Mouse (Mus musculus): Measurements from ENCODE around the gene Tufm. TPM values are rescaled to one million over a fixed set of nuclear protein-coding genes. Genes with fewer than 3 reads are reported as not detected.
A peak's percentile ranks its signal among the peaks of the same experiment; 100 is the strongest.

Tufm gene
- 57.6 and 57.7 TPM in 2 replicates for polyA plus RNA-seq (2015; fragmentation: Nextera tagmentation; extraction: Ambion mirVana)

DNA sequence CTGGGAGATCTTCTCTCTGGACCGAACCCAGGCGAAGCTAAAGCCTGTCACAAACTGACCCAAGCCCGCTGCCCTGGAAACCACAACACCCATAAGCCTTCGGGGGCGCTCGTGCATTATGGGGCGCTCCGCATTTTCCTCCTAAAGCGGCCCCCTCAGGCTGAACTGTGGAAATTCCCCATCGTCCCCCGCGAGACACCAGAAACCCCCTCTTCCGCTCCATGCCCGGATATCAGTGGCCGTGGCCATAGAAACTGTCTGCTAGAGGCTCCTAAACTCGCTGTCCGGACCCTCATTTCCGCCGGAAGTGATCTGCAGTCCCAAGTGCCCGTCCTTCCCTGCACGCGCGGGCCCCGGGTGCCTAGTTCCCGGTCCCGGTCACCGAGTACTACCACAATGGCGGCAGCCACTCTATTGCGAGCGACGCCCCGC lies at the start of gene Tufm:
Gene Tufm, plus strand, starts transcription at position 310 of the 432 bp plus-strand sequence.
- 2% methylated on average over 32 of the region's 32 CpGs for WGBS (ENCODE audit: insufficient replicate concordance)
- peak within 1 kb of the TSS; percentile 80 for H3K27ac ChIP-seq (ENCODE audit: low read depth)
- TF ChIP-seq CTCF (IDR thresholded peaks at IDR 0.05; ENCODE audit: low read depth) (peak; percentile 63), EP300 (IDR thresholded peaks at IDR 0.05; ENCODE audit: low read depth) (peak; percentile 81; the same call in 1 of the 2 replicates)
- peaks cover 14% of the 10 kb centered on the region for H3K4me1 ChIP-seq (ENCODE audit: insufficient read depth)
- DNase-seq, result peak; percentile 92
- peak within 1 kb of the TSS; percentile 89 for H3K4me2 ChIP-seq (ENCODE audit: low read depth, low read length)
- no peaks in the 10 kb centered on the region for H3K9me3 ChIP-seq (ENCODE audit: low read length)
- peak within 1 kb of the TSS; percentile 67 for H3K9ac ChIP-seq (replicated peaks)
- H3K4me3 ChIP-seq (ENCODE audit: low read depth, low read length), result peak within 1 kb of the TSS; percentile 70
- ATAC-seq, result peak; percentile 93
- no peaks in the 10 kb centered on the region for H3K27me3 ChIP-seq (ENCODE audit: insufficient read depth, low read length)
- peaks cover 23% of the 10 kb centered on the region for H3K36me3 ChIP-seq (replicated peaks; ENCODE audit: insufficient read depth, low read length)

GRCm38 (mm10) chr7:126440134-126440533 lies 47.0 kb upstream of the Tufm start:
- 83% methylated on average over 9 of the region's 9 CpGs for WGBS (ENCODE audit: insufficient replicate concordance)

DNA sequence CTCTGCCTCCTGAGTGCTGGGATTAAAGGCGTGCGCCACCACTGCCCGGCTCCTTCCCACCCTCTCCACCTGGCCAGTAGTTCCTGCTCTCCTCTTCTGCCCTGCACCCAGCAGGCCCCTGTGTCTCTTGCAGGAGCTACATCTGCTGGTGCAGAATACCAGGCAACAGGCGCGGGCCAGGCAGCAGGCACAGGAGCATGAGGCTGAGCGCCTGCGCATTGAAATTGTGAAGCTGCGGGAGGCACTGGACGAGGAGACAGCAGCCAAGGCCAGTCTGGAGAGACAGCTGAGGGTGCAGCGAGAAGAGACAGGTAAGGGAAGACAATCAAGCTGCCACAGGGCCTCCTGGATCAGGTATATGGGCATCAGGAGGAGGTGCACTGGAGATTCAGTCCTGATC lies 43.2 kb upstream of the Tufm start:
- no peaks in the 10 kb centered on the region for H3K27me3 ChIP-seq (ENCODE audit: insufficient read depth, low read length)
- ATAC-seq, result no peak
- H3K9me3 ChIP-seq (ENCODE audit: low read length), result no peaks in the 10 kb centered on the region
- DNase-seq, result no peak
- peaks cover 26% of the 10 kb centered on the region for H3K36me3 ChIP-seq (replicated peaks; ENCODE audit: insufficient read depth, low read length)
- H3K4me1 ChIP-seq (ENCODE audit: insufficient read depth), result no peaks in the 10 kb centered on the region
- H3K27ac ChIP-seq (ENCODE audit: low read depth), result no peak overlapping the region
- no peak for TF ChIP-seq CTCF (IDR thresholded peaks at IDR 0.05; ENCODE audit: low read depth)
- no peak for TF ChIP-seq EP300 (IDR thresholded peaks at IDR 0.05; ENCODE audit: low read depth)
- H3K9ac ChIP-seq (replicated peaks), result no peak overlapping the region
- no peak overlapping the region for H3K4me2 ChIP-seq (ENCODE audit: low read depth, low read length)
- 88% methylated on average over 10 of the region's 10 CpGs for WGBS (ENCODE audit: insufficient replicate concordance)
- no peak overlapping the region for H3K4me3 ChIP-seq (ENCODE audit: low read depth, low read length)

More at GRCm38 (mm10) chr7:126440134-126440533, 47.0 kb upstream of the Tufm start:
- peaks cover 18% of the 10 kb centered on the region for H3K36me3 ChIP-seq (replicated peaks; ENCODE audit: insufficient read depth, low read length)
- no peak overlapping the region for H3K4me3 ChIP-seq (ENCODE audit: low read depth, low read length)
- H3K4me1 ChIP-seq (ENCODE audit: insufficient read depth), result no peaks in the 10 kb centered on the region
- H3K9ac ChIP-seq (replicated peaks), result no peak overlapping the region
- H3K27ac ChIP-seq (ENCODE audit: low read depth), result no peak overlapping the region
- ATAC-seq, result no peak
- H3K9me3 ChIP-seq (ENCODE audit: low read length), result no peaks in the 10 kb centered on the region
- no peak for DNase-seq
- no peak overlapping the region for H3K4me2 ChIP-seq (ENCODE audit: low read depth, low read length)
- H3K27me3 ChIP-seq (ENCODE audit: insufficient read depth, low read length), result no peaks in the 10 kb centered on the region
- TF ChIP-seq EP300 (IDR thresholded peaks at IDR 0.05; ENCODE audit: low read depth) (no peak), CTCF (IDR thresholded peaks at IDR 0.05; ENCODE audit: low read depth) (no peak)

DNA sequence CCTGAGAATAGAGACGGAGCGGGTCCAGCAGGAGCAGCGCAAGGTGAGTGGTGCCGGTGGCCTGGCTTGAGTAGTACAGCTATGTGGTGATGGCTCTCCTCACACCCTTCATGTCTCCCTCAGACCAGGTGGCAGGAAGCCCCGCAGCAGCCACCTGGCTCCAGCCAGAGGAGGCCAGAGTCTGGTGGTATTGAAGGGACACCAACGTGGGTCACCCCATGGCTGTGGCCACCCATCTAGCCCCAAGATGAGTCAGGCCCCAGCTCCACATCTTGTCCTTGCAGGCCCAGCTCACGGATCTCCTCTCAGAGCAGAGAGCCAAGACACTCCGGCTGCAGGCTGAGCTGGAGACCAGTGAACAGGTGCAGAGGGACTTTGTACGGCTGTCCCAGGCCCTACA lies 42.6 kb upstream of the Tufm start:
- Histone ChIP-seq H3K27me3 (ENCODE audit: insufficient read depth, low read length) (no peaks in the 10 kb centered on the region), H3K4me3 (ENCODE audit: low read depth, low read length) (no peak overlapping the region), H3K36me3 (replicated peaks; ENCODE audit: insufficient read depth, low read length) (peaks cover 26% of the 10 kb centered on the region), H3K27ac (ENCODE audit: low read depth) (no peak overlapping the region), H3K4me1 (ENCODE audit: insufficient read depth) (no peaks in the 10 kb centered on the region), H3K4me2 (ENCODE audit: low read depth, low read length) (no peak overlapping the region), H3K9me3 (ENCODE audit: low read length) (no peaks in the 10 kb centered on the region), H3K9ac (replicated peaks) (no peak overlapping the region)
- TF ChIP-seq EP300 (IDR thresholded peaks at IDR 0.05; ENCODE audit: low read depth), result no peak
- TF ChIP-seq CTCF (IDR thresholded peaks at IDR 0.05; ENCODE audit: low read depth), result no peak
- DNase-seq (no peak), ATAC-seq (no peak)
- WGBS (ENCODE audit: insufficient replicate concordance), result 91% methylated on average over 9 of the region's 9 CpGs

DNA sequence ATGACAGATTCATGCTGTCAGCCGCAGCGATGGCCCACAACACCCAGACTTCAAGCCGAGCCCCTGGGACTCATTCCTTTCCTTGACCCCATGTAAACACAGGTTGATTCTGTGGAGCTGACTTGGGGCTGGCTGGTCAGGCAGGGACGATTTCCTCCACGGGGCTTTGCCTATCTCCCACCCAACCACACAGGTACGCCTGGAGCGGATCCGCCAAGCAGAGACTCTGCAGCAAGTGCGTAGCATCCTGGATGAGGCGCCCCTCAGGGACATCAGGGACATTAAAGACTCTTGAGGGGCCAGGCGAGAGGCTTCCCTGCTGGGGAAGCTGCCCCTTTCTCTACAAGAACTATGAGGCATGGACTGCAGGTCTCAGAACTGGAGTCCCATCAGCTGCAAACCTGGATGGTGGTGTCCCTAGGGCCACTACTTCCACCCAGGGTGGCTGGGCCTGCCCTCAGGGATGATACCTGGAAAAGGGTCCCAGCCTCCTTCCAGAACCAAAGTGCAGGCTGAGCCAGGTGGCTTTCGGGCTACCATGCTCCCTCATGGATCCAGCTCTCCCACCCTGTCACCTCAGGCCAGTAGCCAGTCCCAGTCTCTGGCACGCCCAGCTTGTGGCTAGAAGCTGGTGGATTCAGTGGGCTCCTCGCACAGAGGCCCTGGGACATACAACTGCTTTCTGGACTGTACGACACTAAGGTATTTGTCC lies 41.9 kb upstream of the Tufm start:
- H3K4me2 ChIP-seq (ENCODE audit: low read depth, low read length), result no peak overlapping the region
- WGBS (ENCODE audit: insufficient replicate concordance), result 88% methylated on average over 15 of the region's 15 CpGs
- H3K9me3 ChIP-seq (ENCODE audit: low read length), result no peaks in the 10 kb centered on the region
- no peaks in the 10 kb centered on the region for H3K4me1 ChIP-seq (ENCODE audit: insufficient read depth)
- no peak for TF ChIP-seq CTCF (IDR thresholded peaks at IDR 0.05; ENCODE audit: low read depth)
- TF ChIP-seq EP300 (IDR thresholded peaks at IDR 0.05; ENCODE audit: low read depth), result no peak
- no peak overlapping the region for H3K9ac ChIP-seq (replicated peaks)
- no peak overlapping the region for H3K4me3 ChIP-seq (ENCODE audit: low read depth, low read length)
- no peaks in the 10 kb centered on the region for H3K27me3 ChIP-seq (ENCODE audit: insufficient read depth, low read length)
- no peak overlapping the region for H3K27ac ChIP-seq (ENCODE audit: low read depth)
- no peak for ATAC-seq
- DNase-seq, result no peak
- H3K36me3 ChIP-seq (replicated peaks; ENCODE audit: insufficient read depth, low read length), result peaks cover 24% of the 10 kb centered on the region

DNA sequence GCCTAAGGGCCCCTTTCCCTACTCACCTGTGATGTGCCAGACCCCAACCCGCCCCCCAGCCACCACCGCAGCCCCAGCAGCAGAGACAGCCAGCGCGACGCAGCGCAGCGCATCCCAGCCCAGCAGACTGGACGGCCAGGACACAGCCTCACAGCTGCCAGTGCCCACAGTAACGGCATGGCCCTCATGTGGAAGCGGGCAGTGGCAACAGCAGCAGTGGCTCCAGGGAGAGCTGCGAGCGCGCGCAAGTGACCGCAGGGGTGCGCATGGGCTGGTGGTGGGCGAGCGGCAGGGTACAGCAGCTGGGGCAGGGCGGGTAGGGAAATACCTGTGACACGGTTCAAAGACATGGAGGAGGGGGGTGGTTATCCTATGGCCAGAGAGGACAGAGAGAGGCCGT lies 40.9 kb upstream of the Tufm start:
- Histone ChIP-seq H3K27me3 (ENCODE audit: insufficient read depth, low read length) (no peaks in the 10 kb centered on the region), H3K4me1 (ENCODE audit: insufficient read depth) (no peaks in the 10 kb centered on the region), H3K9ac (replicated peaks) (no peak overlapping the region), H3K4me3 (ENCODE audit: low read depth, low read length) (no peak overlapping the region), H3K9me3 (ENCODE audit: low read length) (no peaks in the 10 kb centered on the region), H3K4me2 (ENCODE audit: low read depth, low read length) (no peak overlapping the region), H3K36me3 (replicated peaks; ENCODE audit: insufficient read depth, low read length) (peaks cover 24% of the 10 kb centered on the region), H3K27ac (ENCODE audit: low read depth) (no peak overlapping the region)
- no peak for TF ChIP-seq CTCF (IDR thresholded peaks at IDR 0.05; ENCODE audit: low read depth)
- no peak for TF ChIP-seq EP300 (IDR thresholded peaks at IDR 0.05; ENCODE audit: low read depth)
- ATAC-seq (no peak), DNase-seq (no peak)
- 90% methylated on average over 21 of the region's 21 CpGs for WGBS (ENCODE audit: insufficient replicate concordance)
